Mouse (Mus musculus): ENCODE results near the gene Ginm1.

- no peak for TF ChIP-seq EP300 (IDR thresholded peaks at IDR 0.05; ENCODE audit: low read depth)
- TF ChIP-seq CTCF (IDR thresholded peaks at IDR 0.05; ENCODE audit: low read depth), result no peak
Measured at GRCm38 (mm10) chr10:7838036-7838435, 45.4 kb upstream of the Ginm1 start.
